Mouse (Mus musculus): Measurements from ENCODE around the gene Otub1. TPM values are rescaled to one million over a fixed set of nuclear protein-coding genes. Genes with fewer than 3 reads are reported as not detected.

Gene Otub1
- polyA plus RNA-seq, 1 experiment from 2014 or later = 197 TPM

DNA sequence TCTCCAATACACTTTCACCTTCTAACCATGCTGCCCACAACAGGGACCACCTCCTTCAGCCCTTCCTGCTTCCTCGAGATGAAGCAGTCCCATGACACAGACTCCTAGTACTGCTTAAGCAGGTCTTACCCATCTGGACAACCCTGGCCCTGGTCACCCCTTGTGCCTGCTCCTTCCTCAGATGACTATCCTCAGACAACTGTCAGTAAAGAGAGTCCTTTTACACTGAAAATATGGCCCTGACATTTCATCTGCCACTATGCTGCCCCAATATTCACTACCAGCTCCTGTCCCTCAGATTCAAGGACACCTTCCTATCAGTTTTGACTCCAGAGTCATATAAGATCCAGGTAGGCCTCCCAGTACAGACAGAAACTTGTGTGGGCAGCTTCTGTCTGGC is 5.7 kb downstream of the Otub1 start:
- TF ChIP-seq CTCF (IDR thresholded peaks at IDR 0.05; ENCODE audit: low read depth) = no peak
- H3K4me2 ChIP-seq (ENCODE audit: low read length) = no peak overlapping the region
- ATAC-seq (replicated peaks; ENCODE audit: low FRiP score, low read depth) (no peak), DNase-seq (ENCODE audit: low spot score) (no peak)
- no peak overlapping the region for H3K9ac ChIP-seq (ENCODE audit: low read depth, low read length)
- 48% methylated on average over 1 of the region's 1 CpGs for WGBS
- H3K4me3 ChIP-seq (replicated peaks; ENCODE audit: low read depth, low read length) = no peak overlapping the region
- H3K36me3 ChIP-seq (ENCODE audit: insufficient read depth, low read length) = peaks cover 52% of the 10 kb centered on the region
- H3K9me3 ChIP-seq (replicated peaks; ENCODE audit: low read length) = no peaks in the 10 kb centered on the region
- peaks cover 28% of the 10 kb centered on the region for H3K4me1 ChIP-seq (replicated peaks; ENCODE audit: insufficient read depth, low read length)
- no peaks in the 10 kb centered on the region for H3K27me3 ChIP-seq (ENCODE audit: insufficient read depth, low read length)
- H3K27ac ChIP-seq = no peak overlapping the region

DNA sequence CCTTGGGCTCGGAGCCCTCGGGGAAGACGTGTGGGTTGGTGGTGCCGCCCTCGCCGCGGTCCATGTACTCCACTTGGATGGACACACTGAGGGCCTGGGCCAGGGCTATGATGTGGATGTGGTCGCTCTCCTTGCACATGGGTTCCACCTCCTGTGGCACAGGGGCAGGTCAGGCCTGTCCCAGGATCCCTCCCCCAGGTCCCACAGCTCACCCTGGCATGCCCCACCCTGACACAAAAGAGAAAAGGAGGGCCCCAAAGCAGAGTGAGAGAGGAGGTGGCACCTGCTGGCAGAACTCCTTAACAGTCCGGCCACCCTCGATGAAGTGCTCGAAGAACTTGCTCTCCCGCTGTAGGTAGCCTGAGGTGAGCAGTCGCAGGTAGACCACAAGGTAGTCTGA is 7.0 kb downstream of the Otub1 start:
- ATAC-seq (replicated peaks; ENCODE audit: low FRiP score, low read depth) (no peak), DNase-seq (ENCODE audit: low spot score) (no peak)
- H3K4me3 ChIP-seq (replicated peaks; ENCODE audit: low read depth, low read length) = no peak overlapping the region
- H3K4me2 ChIP-seq (ENCODE audit: low read length) = no peak overlapping the region
- WGBS = 80% methylated on average over 13 of the region's 13 CpGs
- no peaks in the 10 kb centered on the region for H3K27me3 ChIP-seq (ENCODE audit: insufficient read depth, low read length)
- no peak for TF ChIP-seq CTCF (IDR thresholded peaks at IDR 0.05; ENCODE audit: low read depth)
- no peak overlapping the region for H3K27ac ChIP-seq
- H3K36me3 ChIP-seq (ENCODE audit: insufficient read depth, low read length) = peaks cover 52% of the 10 kb centered on the region
- peaks cover 16% of the 10 kb centered on the region for H3K4me1 ChIP-seq (replicated peaks; ENCODE audit: insufficient read depth, low read length)
- H3K9ac ChIP-seq (ENCODE audit: low read depth, low read length) = no peak overlapping the region
- no peaks in the 10 kb centered on the region for H3K9me3 ChIP-seq (replicated peaks; ENCODE audit: low read length)

DNA sequence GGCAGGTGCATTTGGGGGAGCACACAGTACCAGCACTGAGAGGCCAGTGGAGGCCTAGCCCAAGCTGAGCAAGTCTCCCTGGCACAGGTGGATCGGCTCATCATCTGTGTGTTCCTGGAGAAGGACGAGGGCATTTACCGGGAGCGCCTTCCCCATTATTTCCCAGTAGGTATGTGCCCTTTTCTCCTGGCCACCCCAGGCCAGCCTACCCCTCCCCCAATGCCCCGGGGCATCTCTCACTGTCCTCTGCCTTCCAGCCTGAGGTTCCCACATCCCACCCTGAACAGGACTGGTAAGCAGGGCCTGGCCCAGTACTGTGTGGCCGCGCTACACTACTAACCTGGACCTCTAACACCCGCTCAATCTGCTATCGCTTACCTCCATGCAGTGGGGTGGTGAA is 8.7 kb downstream of the Otub1 start:
- DNase-seq (ENCODE audit: low spot score) (no peak), ATAC-seq (replicated peaks; ENCODE audit: low FRiP score, low read depth) (peak; percentile 25; the same call in 1 of the 2 replicates)
- no peak overlapping the region for H3K9ac ChIP-seq (ENCODE audit: low read depth, low read length)
- H3K9me3 ChIP-seq (replicated peaks; ENCODE audit: low read length) = no peaks in the 10 kb centered on the region
- H3K4me1 ChIP-seq (replicated peaks; ENCODE audit: insufficient read depth, low read length) = peaks cover 24% of the 10 kb centered on the region
- H3K27me3 ChIP-seq (ENCODE audit: insufficient read depth, low read length) = no peaks in the 10 kb centered on the region
- H3K27ac ChIP-seq = no peak overlapping the region
- TF ChIP-seq CTCF (IDR thresholded peaks at IDR 0.05; ENCODE audit: low read depth) = no peak
- H3K4me3 ChIP-seq (replicated peaks; ENCODE audit: low read depth, low read length) = no peak overlapping the region
- 81% methylated on average over 9 of the region's 9 CpGs for WGBS
- peaks cover 37% of the 10 kb centered on the region for H3K36me3 ChIP-seq (ENCODE audit: insufficient read depth, low read length)
- no peak overlapping the region for H3K4me2 ChIP-seq (ENCODE audit: low read length)

DNA sequence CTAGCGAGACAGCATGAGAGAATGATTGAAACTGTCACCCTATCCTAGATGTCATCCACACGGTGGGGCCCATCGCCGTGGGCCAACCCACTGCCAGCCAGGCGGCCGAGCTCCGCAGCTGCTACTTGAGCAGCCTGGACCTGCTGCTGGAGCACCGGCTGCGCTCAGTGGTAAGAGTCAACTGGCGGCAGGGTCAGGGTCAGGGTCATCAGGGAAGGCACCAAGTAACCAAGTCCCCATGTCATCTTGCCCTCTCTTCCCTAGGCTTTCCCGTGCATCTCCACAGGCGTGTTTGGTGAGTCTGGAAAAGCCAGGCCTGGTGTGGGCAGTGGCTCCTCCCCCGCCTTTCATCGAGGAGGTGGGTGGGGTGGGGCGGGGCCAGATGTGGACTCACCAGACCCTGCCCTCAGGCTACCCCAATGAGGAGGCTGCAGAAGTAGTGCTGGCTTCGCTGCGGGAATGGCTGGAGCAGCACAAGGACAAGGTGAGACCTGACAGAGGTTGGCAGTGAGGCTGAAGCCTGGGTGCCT is 9.3 kb downstream of the Otub1 start:
- peak; percentile 35 for ATAC-seq (replicated peaks; ENCODE audit: low FRiP score, low read depth)
- no peak for DNase-seq (ENCODE audit: low spot score)
- Histone ChIP-seq H3K9ac (ENCODE audit: low read depth, low read length) (no peak overlapping the region), H3K4me3 (replicated peaks; ENCODE audit: low read depth, low read length) (no peak overlapping the region), H3K27ac (no peak overlapping the region), H3K4me1 (replicated peaks; ENCODE audit: insufficient read depth, low read length) (peaks cover 30% of the 10 kb centered on the region), H3K9me3 (replicated peaks; ENCODE audit: low read length) (no peaks in the 10 kb centered on the region), H3K27me3 (ENCODE audit: insufficient read depth, low read length) (no peaks in the 10 kb centered on the region), H3K4me2 (ENCODE audit: low read length) (no peak overlapping the region), H3K36me3 (ENCODE audit: insufficient read depth, low read length) (peaks cover 35% of the 10 kb centered on the region)
- TF ChIP-seq CTCF (IDR thresholded peaks at IDR 0.05; ENCODE audit: low read depth) = no peak
- 17% methylated on average over 17 of the region's 17 CpGs for WGBS

DNA sequence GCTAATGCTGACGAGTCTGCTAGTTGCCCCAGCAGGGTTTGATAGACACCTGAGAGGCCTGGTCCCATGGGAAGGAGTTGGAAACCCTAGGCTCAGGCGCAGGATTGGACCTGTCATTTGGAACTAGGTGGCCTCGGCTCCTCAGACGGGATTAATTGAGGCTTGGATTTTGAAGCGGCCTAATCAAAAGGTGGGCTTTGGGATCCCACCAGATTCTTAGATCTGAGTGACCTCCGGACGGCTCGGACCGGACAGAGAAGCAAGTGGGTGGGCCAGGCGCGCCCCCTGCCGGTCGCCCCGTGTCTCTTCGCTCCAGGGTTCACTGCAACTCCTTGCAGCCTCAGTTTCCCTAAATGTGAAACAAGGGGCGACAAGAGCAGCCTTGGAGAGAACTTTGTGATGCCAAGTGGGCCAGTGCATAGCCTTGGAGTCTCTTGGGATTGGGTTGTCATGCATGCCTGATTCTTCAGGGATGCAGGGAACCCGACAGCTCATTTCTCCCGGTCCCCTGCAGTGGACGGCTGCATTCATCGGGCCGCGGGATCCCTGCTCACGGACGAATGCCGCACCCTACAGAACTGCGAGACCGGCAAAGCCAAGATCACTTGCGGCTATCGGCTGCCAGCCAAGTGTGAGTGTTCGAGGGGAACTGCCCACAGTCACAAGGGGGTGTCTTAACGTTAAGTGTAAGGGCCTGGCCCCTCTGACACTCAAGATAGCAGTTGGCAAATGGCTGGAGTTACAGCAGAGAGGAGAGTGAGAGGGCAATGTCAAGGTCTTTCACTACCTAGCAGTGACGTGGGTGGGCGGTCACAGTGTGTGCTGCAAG is 10.0 kb downstream of the Otub1 start:
- peaks cover 37% of the 10 kb centered on the region for H3K4me1 ChIP-seq (replicated peaks; ENCODE audit: insufficient read depth, low read length)
- H3K4me2 ChIP-seq (ENCODE audit: low read length) = no peak overlapping the region
- TF ChIP-seq CTCF (IDR thresholded peaks at IDR 0.05; ENCODE audit: low read depth) = peak; percentile 92
- peak; percentile 77 for DNase-seq (ENCODE audit: low spot score)
- no peaks in the 10 kb centered on the region for H3K27me3 ChIP-seq (ENCODE audit: insufficient read depth, low read length)
- ATAC-seq (replicated peaks; ENCODE audit: low FRiP score, low read depth) = no peak
- H3K36me3 ChIP-seq (ENCODE audit: insufficient read depth, low read length) = peaks cover 32% of the 10 kb centered on the region
- peak overlapping the region; percentile 42; the same call in 1 of the 2 replicates for H3K27ac ChIP-seq
- H3K9ac ChIP-seq (ENCODE audit: low read depth, low read length) = no peak overlapping the region
- no peaks in the 10 kb centered on the region for H3K9me3 ChIP-seq (replicated peaks; ENCODE audit: low read length)
- no peak overlapping the region for H3K4me3 ChIP-seq (replicated peaks; ENCODE audit: low read depth, low read length)
- WGBS = 15% methylated on average over 33 of the region's 33 CpGs

DNA sequence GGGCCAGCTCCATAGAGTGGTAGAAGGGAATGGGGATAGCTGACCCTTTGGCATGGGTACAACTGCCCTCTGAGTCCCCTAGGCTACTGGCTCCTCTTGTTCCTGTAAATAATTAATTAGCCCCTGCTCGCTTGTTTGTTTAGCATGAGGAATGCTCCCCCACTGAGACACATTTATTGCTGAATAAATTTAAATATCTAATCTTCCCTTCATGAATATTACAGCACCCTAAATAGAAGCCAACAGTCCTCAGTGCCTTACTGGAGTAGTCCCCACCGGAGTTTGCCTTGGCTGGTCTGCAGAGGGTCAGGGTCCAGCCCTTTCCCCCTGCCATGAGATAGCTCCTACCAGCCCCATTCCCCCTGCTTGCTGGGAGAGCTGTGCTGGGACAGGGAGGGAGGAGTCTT is 13.6 kb downstream of the Otub1 start:
- no peaks in the 10 kb centered on the region for H3K9me3 ChIP-seq (replicated peaks; ENCODE audit: low read length)
- 48% methylated on average over 2 of the region's 2 CpGs for WGBS
- no peak overlapping the region for H3K4me3 ChIP-seq (replicated peaks; ENCODE audit: low read depth, low read length)
- DNase-seq (ENCODE audit: low spot score) (peak; percentile 77), ATAC-seq (replicated peaks; ENCODE audit: low FRiP score, low read depth) (peak; percentile 47)
- no peak overlapping the region for H3K4me2 ChIP-seq (ENCODE audit: low read length)
- no peak overlapping the region; the same call in 1 of the 2 replicates for H3K9ac ChIP-seq (ENCODE audit: low read depth, low read length)
- no peaks in the 10 kb centered on the region for H3K36me3 ChIP-seq (ENCODE audit: insufficient read depth, low read length)
- H3K4me1 ChIP-seq (replicated peaks; ENCODE audit: insufficient read depth, low read length) = peaks cover 43% of the 10 kb centered on the region
- H3K27ac ChIP-seq = peak overlapping the region; percentile 87; the same call in 1 of the 2 replicates
- no peak for TF ChIP-seq CTCF (IDR thresholded peaks at IDR 0.05; ENCODE audit: low read depth)
- no peaks in the 10 kb centered on the region for H3K27me3 ChIP-seq (ENCODE audit: insufficient read depth, low read length)
